Mouse (Mus musculus) embryonic fibroblast, embryonic 13.5 days (primary cell): ENCODE results near the gene Map3k21.

Experiments used
- CTCF ChIP-seq: IDR thresholded peaks from 2 replicates; pipeline ENCODE4 v1.5.1; 2011; ENCODE audit warnings: mild to moderate bottlenecking, control low read depth, low read length, moderate library complexity, borderline replicate concordance; ENCODE audit not compliant: insufficient read depth
- POLR2A ChIP-seq: IDR thresholded peaks from 2 replicates; pipeline ENCODE4 v1.6.1; 2011; ENCODE audit warnings: low read depth, mild to moderate bottlenecking, control low read depth, low read length, moderate library complexity

- no peak for TF ChIP-seq CTCF
- TF ChIP-seq POLR2A = no peak
Measured at GRCm38 (mm10) chr8:125957226-125957993, 47.2 kb downstream of the Map3k21 start.
